Mouse (Mus musculus): ENCODE results near the gene Dut. TPM values are rescaled to one million over a fixed set of nuclear protein-coding genes. Genes with fewer than 3 reads are reported as not detected.

Gene Dut
- polyA plus RNA-seq, 1 experiment from 2014 or later = 176 TPM

DNA sequence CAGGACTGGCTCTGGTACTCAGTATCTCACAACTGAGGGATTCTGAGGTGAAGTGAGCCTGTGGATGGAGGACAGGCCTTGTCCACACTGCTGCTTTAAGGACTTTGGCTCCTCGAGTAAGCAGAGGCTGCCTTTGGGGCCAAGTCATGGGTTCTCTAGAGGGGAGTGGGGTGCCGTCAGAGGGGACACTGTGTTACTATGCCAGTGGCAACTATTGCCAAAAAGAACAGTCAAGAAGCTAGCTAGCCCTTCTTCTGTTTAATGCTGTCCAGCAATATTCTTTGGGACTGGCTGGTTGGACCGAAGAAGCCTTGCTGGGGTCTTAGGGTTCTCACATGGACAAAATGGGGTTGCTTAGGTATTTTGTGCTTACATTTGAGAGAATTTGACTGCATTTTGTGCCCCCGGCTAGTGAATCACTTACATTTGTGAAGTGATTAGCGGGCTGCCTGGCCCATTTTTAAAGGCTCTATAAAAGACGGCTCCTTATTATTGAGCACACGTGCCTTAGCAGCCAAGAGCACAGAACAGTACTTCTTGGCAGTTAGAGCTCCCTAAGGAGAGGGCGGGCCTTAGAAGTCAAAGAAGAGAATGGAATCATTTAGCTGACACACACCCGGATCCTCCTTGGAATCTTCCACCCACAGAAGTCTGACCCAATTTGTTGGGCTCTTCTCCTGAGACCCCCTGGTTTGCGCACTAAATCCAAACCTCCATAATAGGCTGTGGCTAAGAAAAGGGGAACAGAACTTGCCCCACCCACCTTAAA, 43.4 kb downstream of the Dut start:
- H3K4me1 ChIP-seq = no peaks in the 10 kb centered on the region
- no peaks in the 10 kb centered on the region for H3K36me3 ChIP-seq
- ATAC-seq (replicated peaks; ENCODE audit: low FRiP score) = no peak
- no peak overlapping the region for H3K9ac ChIP-seq
- H3K9me3 ChIP-seq (replicated peaks) = no peaks in the 10 kb centered on the region
- no peaks in the 10 kb centered on the region for H3K27me3 ChIP-seq
- WGBS = 75% methylated on average over 10 of the region's 10 CpGs
- no peak overlapping the region for H3K4me2 ChIP-seq
- H3K27ac ChIP-seq = no peak overlapping the region
- H3K4me3 ChIP-seq (replicated peaks) = no peak overlapping the region

DNA sequence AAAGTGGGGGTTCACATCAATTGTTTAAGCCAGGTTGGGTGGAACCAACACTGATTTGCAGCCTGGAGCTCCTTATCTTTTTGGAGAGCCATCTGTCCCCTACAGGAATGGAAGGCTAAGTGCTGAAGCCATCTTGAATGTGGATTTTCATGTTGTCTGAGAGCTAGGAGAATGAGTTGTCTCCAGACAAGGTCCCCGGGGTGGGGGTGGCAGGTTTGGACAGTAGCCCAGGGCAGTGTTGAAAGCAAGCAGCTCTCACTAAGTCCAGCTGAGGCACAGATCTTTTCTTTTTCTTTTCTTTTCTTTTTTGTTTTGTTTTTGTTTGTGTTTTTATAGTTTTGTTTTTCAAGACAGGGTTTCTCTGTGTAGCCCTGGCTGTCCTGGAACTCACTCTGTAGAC, 44.1 kb downstream of the Dut start:
- WGBS = 81% methylated on average over 1 of the region's 1 CpGs
- no peak for ATAC-seq (replicated peaks; ENCODE audit: low FRiP score)

DNA sequence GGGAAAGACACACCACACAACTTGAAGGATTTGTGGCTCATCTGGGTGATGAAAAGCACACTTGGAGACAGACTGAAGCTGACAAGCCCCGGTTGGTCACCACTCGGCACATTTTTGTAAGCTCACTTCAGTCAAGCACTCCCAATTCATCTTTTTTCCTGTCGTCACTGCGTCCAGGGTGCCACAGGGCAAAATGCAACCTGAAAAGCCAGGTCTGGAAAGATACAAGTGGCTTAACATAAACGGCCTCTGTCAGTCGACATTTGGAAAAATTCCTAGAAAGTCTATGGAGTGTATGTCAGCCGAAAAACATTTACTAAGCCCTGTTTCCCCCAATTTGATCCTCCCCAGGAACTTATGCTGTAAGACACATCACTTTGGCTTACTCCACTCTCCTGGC, 45.6 kb downstream of the Dut start:
- WGBS = 69% methylated on average over 7 of the region's 7 CpGs
- 0 out of 2 replicates have a peak, but pooled peaks cover 1% of the 10 kb centered on the region for H3K4me1 ChIP-seq
- H3K27ac ChIP-seq = no peak overlapping the region

More for the DNA sequence above, 44.1 kb downstream of the Dut start:
- no peaks in the 10 kb centered on the region for H3K27me3 ChIP-seq
- H3K9ac ChIP-seq = no peak overlapping the region
- H3K9me3 ChIP-seq (replicated peaks) = no peaks in the 10 kb centered on the region
- no peak overlapping the region for H3K27ac ChIP-seq
- no peaks in the 10 kb centered on the region for H3K36me3 ChIP-seq
- H3K4me2 ChIP-seq = no peak overlapping the region
- H3K4me1 ChIP-seq = no peaks in the 10 kb centered on the region
- no peak overlapping the region for H3K4me3 ChIP-seq (replicated peaks)

DNA sequence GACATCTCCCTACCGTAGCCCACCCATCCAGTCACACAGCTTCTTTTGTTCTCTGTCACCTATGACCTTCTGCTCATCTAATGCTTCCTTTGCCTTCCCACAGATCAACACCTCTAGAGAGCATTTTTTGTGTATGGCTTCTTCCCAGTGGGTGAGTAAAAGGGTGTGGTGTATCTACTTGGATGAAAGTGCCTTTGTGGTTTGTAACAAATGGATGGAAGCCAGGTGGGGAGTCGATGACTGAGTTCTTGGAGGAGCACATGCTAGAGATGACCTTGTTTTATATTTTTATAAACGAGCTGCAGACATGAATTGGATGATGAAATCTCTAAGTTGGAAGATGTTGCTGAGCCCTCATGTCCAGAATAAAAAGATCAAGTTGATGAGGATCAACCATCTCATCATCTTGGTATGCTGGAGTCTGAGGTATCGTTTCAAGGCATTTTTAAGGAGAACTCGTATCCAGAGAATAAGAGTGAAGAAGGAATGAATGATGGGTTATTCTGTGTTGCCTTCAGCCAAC, 47.0 kb downstream of the Dut start:
- Histone ChIP-seq H3K27me3 (no peaks in the 10 kb centered on the region), H3K9ac (no peak overlapping the region), H3K4me2 (no peak overlapping the region), H3K4me1 (0 out of 2 replicates have a peak, but pooled peaks cover 6% of the 10 kb centered on the region), H3K4me3 (replicated peaks) (no peak overlapping the region), H3K36me3 (no peaks in the 10 kb centered on the region), H3K9me3 (replicated peaks) (no peaks in the 10 kb centered on the region), H3K27ac (no peak overlapping the region)
- WGBS = 82% methylated on average over 5 of the region's 5 CpGs
- ATAC-seq (replicated peaks; ENCODE audit: low FRiP score) = no peak

More for the DNA sequence above, 45.6 kb downstream of the Dut start:
- no peaks in the 10 kb centered on the region for H3K9me3 ChIP-seq (replicated peaks)
- no peaks in the 10 kb centered on the region for H3K27me3 ChIP-seq
- no peak overlapping the region for H3K4me3 ChIP-seq (replicated peaks)
- ATAC-seq (replicated peaks; ENCODE audit: low FRiP score) = no peak
- no peak overlapping the region for H3K4me2 ChIP-seq
- H3K36me3 ChIP-seq = no peaks in the 10 kb centered on the region
- no peak overlapping the region for H3K9ac ChIP-seq

DNA sequence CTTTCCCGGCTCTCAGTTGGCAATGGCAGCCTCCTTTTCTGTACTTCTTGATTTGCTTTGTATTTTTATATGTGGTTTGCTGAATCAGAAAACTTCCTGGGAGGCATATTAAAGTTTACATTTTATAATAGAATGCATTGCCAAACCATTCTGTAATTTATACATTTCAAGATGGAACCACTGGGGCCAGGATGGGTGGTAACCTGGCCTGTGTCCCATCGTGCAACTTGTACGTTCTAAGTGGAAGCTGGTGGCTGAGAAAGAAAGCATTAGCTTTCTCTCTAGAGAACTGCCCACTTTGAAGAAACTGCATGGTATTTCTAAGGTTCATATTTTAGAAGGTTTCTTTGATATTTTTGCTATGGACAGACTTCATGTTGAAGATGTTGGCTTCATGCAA, 48.5 kb downstream of the Dut start:
- H3K4me2 ChIP-seq = no peak overlapping the region
- WGBS = 84% methylated on average over 3 of the region's 3 CpGs
- H3K36me3 ChIP-seq = no peaks in the 10 kb centered on the region
- H3K4me1 ChIP-seq = 0 out of 2 replicates have a peak, but pooled peaks cover 6% of the 10 kb centered on the region
- no peaks in the 10 kb centered on the region for H3K27me3 ChIP-seq
- no peak overlapping the region for H3K9ac ChIP-seq
- H3K4me3 ChIP-seq (replicated peaks) = no peak overlapping the region
- no peak for ATAC-seq (replicated peaks; ENCODE audit: low FRiP score)
- H3K9me3 ChIP-seq (replicated peaks) = no peaks in the 10 kb centered on the region
- no peak overlapping the region for H3K27ac ChIP-seq

DNA sequence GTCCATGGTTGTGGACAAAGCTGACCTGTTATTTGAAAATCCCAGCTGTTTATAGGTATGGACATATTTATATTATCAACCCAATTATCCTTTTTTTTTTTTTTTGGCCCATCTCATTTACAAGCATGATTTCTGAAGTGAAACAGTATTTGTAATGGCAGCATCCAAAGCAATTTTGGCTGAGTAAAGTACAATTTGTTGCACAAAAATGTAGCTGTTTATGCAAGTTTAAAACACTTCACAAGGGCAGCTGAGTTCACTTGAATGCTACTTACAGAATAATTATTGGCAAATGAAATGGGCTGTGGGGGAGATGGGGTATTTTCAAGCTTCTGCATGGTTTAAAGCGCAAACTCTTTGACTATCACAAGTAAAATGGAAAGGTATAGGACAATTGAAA, 51.9 kb downstream of the Dut start:
- 98% methylated on average over 1 of the region's 1 CpGs for WGBS
- Histone ChIP-seq H3K4me3 (replicated peaks) (no peak overlapping the region), H3K9ac (no peak overlapping the region), H3K27me3 (no peaks in the 10 kb centered on the region), H3K9me3 (replicated peaks) (no peaks in the 10 kb centered on the region), H3K4me1 (0 out of 2 replicates have a peak, but pooled peaks cover 6% of the 10 kb centered on the region), H3K4me2 (no peak overlapping the region), H3K27ac (no peak overlapping the region), H3K36me3 (peaks cover 16% of the 10 kb centered on the region)
- ATAC-seq (replicated peaks; ENCODE audit: low FRiP score) = no peak

DNA sequence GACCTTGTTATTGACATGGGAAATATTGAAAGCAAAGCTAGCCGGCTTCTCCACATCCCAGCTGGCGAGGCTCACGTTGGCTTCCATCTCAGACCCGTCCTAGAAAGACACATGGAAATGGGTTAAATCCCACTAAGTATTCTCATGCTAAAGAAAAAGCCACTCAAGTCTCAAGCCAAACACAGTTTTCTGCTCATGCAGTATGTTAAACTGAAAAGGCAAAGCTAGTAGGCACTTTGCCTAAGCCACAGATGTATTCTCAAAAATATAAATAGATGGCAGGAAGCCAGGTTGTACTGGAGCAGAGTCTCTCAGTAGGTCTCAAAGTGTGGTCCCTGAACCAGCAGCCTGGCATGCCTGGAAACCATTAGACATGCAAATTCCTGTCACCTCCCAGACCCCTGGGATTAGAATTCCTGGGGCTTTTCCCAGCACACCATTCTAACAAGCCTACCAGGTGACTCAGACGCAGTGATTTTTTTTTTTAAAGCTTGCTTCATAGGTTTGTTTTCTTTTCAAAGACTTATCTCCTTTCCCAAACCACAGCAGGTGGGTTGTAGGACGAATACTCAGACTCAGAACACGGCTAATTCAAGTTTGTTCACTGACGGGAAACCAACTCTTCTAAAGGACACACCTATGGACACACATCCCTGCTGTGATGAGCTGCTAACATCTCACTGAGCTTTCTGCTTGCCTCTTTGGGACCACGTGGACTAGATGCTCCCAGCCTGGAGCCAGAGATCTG, 55.1 kb downstream of the Dut start:
- H3K4me2 ChIP-seq = no peak overlapping the region
- ATAC-seq (replicated peaks; ENCODE audit: low FRiP score) = no peak
- no peaks in the 10 kb centered on the region for H3K27me3 ChIP-seq
- H3K9me3 ChIP-seq (replicated peaks) = no peaks in the 10 kb centered on the region
- no peak overlapping the region for H3K27ac ChIP-seq
- H3K4me3 ChIP-seq (replicated peaks) = no peak overlapping the region
- H3K4me1 ChIP-seq = 0 out of 2 replicates have a peak, but pooled peaks cover 6% of the 10 kb centered on the region
- peaks cover 33% of the 10 kb centered on the region for H3K36me3 ChIP-seq
- no peak overlapping the region for H3K9ac ChIP-seq
- 72% methylated on average over 9 of the region's 9 CpGs for WGBS

DNA sequence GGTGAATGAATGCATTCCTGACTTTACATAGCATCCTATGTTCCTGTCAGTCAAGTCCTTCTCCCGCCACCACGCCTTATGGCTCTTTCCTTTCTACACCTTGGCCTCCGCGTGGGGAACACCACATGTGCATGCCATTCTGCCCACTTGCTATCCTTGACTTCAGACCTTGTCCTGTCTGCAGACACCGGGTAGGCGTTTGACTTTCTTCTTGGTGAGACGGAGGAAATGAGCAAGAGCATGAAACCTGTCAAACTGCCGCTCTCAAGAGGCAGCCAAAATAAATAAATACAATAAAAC, 55.6 kb downstream of the Dut start:
- Histone ChIP-seq H3K9ac (no peak overlapping the region), H3K4me2 (no peak overlapping the region), H3K27ac (no peak overlapping the region), H3K4me1 (0 out of 2 replicates have a peak, but pooled peaks cover 6% of the 10 kb centered on the region), H3K27me3 (no peaks in the 10 kb centered on the region), H3K36me3 (peaks cover 37% of the 10 kb centered on the region), H3K4me3 (replicated peaks) (no peak overlapping the region), H3K9me3 (replicated peaks) (no peaks in the 10 kb centered on the region)
- 77% methylated on average over 8 of the region's 8 CpGs for WGBS
- no peak for ATAC-seq (replicated peaks; ENCODE audit: low FRiP score)

DNA sequence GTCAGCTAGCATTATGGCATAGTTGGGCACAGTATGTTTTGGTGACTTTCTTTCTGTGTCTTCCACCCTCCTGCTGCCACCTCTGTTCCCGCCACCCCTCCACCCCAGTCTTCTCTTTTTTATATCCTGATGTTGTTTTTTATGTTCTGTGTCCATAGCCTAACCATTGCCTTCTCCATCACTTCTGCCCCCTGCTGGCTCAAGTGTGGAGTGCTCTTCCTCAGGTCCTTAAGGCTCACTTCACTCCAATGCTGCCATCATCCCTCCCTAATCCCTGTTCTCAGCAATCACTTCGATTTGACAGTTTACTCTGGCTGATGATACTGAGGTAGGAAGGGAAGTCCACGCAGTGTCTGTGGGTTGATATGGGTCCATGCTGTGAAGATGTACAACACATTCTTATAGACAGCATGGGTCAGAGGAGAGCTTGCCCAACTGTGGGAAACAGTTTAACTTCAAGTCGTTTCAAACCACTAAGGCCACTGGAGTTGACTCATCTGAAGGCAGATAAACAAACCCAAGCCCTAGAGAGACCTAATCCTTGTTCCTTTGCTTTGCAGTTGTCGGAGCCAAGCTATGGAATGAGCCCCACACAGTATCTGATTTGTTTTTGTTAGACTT, 56.9 kb downstream of the Dut start:
- Histone ChIP-seq H3K4me3 (replicated peaks) (no peak overlapping the region), H3K4me2 (no peak overlapping the region), H3K27ac (no peak overlapping the region), H3K9me3 (replicated peaks) (no peaks in the 10 kb centered on the region), H3K9ac (no peak overlapping the region), H3K36me3 (peaks cover 50% of the 10 kb centered on the region), H3K27me3 (no peaks in the 10 kb centered on the region), H3K4me1 (no peaks in the 10 kb centered on the region)
- no peak for ATAC-seq (replicated peaks; ENCODE audit: low FRiP score)
- WGBS = 77% methylated on average over 5 of the region's 5 CpGs

DNA sequence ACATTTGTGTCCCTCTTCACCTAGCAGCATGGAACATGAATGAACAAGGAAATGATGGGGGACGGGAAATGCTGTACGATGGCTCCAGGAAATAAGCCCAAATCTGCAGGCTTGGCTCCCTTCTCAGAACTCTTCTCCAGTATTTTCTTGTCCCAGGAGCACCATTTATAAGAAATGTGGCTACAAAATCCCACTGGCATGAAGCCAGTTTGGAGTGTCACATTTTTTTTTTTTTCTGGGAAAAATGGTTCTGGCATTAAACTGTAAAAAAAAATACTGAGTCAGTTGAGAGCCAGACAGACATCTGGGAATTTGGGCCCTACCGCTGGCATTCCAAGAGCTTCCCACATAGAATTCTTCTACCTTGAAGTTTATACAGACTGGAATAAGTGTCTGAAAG, 57.8 kb downstream of the Dut start:
- no peak for ATAC-seq (replicated peaks; ENCODE audit: low FRiP score)
- Histone ChIP-seq H3K9ac (no peak overlapping the region), H3K4me2 (no peak overlapping the region), H3K27ac (no peak overlapping the region), H3K4me1 (no peaks in the 10 kb centered on the region), H3K27me3 (no peaks in the 10 kb centered on the region), H3K36me3 (peaks cover 55% of the 10 kb centered on the region), H3K9me3 (replicated peaks) (no peaks in the 10 kb centered on the region), H3K4me3 (replicated peaks) (no peak overlapping the region)
- 87% methylated on average over 3 of the region's 3 CpGs for WGBS

DNA sequence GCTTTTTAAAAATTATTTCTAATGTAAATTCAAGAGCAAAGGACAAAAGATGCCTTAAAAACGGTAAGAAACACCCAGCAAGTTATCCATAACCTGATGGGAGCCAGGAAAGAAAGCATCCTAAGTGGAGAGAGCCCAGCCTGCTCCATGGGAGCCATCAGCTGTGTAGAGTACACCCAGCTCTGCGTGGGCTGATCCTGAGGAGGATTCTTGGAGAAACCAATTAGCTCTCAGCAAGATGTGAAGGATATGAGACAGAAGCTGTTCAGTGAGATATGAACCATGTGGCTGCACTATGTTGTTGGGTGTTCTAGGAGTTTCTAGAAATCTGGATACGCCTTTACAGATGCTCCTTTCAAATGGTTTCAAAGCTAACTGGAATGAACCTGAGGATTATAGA, 58.7 kb downstream of the Dut start:
- WGBS = 87% methylated on average over 3 of the region's 3 CpGs
- Histone ChIP-seq H3K9me3 (replicated peaks) (no peaks in the 10 kb centered on the region), H3K27ac (no peak overlapping the region), H3K27me3 (no peaks in the 10 kb centered on the region), H3K4me3 (replicated peaks) (no peak overlapping the region), H3K4me1 (no peaks in the 10 kb centered on the region), H3K36me3 (peaks cover 58% of the 10 kb centered on the region), H3K4me2 (no peak overlapping the region), H3K9ac (no peak overlapping the region)
- ATAC-seq (replicated peaks; ENCODE audit: low FRiP score) = no peak

Measured in kidney, embryonic 15.5 days (tissue).